ENCODE assay signal across 9 mouse cellular contexts in the genomic region with DNA sequence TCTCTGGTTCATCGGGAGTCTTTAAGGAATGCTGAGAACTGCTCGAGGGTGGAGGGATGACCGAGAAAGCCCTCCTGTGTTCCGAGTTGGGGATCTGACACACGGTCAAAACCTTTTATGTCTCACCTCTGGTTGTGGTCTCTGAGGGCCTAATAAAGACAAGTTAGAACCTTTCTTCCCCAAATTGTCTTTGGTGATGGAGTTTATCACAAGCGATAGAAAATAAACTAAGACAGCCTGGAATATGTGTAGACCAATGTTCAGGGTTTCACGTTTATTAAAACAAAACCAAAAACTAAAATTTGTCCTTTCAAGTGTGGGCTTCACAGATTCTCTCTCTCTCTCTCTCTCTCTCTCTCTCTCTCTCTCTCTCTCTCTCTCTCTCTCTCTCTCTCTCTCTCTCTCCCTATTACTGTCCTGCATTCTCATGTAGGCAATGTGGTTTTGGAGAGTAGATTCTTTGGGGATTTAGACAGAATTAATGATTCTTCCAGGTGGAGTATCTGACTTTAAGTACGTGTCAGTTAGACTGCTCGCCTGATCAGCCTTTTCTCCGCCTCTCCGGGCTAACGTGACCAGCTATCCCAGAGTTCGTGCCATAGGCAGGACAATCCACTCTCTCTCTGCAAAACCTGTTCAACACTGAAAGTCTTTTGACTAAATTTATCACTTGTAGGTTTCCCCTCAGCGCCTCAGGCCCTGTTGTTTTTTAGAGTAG. TPM values are rescaled to one million over a fixed set of nuclear protein-coding genes. Genes with fewer than 3 reads are reported as not detected.
DNase-seq lines count a peak whose midpoint lies in the region; ATAC-seq and TF ChIP-seq lines count a peak whose summit lies in the region.
"Had no signal": no experiment of that assay in that cellular context is flagged by ENCODE, and none has a peak within 500 bp of the region (broad histone marks: within the 10 kb centered on the region; RNA-seq: fewer than 3 reads in every experiment).

No protein-coding gene starts in this region.

- 0 out of 2 replicates have a peak overlapping the region, but pooled peaks have one; percentile 25 for H3K9ac ChIP-seq in heart, embryonic 16.5 days (ENCODE audit: low read length)
- H3K9ac ChIP-seq in hindbrain, embryonic 12.5 days = no peak overlapping the region
- no peak overlapping the region for H3K9ac ChIP-seq in liver, embryonic 14.5 days (replicated peaks)

- peak overlapping the region; percentile 63 for H3K4me2 ChIP-seq in heart, embryonic 16.5 days (ENCODE audit: low read depth, low read length)
- peak overlapping the region; percentile 27; the same call in 1 of the 2 replicates for H3K4me2 ChIP-seq in hindbrain, embryonic 12.5 days (replicated peaks)
- peak overlapping the region; percentile 36 for H3K4me2 ChIP-seq in liver, embryonic 14.5 days (ENCODE audit: low read depth)

- TF ChIP-seq EP300 in liver, embryonic 14.5 days (IDR thresholded peaks at IDR 0.05; ENCODE audit: low read depth) = no peak

- H3K36me3 ChIP-seq in heart, embryonic 16.5 days (ENCODE audit: control insufficient read depth, insufficient read depth) = no peaks in the 10 kb centered on the region
- no peaks in the 10 kb centered on the region for H3K36me3 ChIP-seq in hindbrain, embryonic 12.5 days
- H3K36me3 ChIP-seq in liver, embryonic 14.5 days (replicated peaks; ENCODE audit: control insufficient read depth, insufficient read depth, low read depth) = no peaks in the 10 kb centered on the region

- H3K27me3 ChIP-seq in heart, embryonic 16.5 days (ENCODE audit: control insufficient read depth, insufficient read depth, low read length) = no peaks in the 10 kb centered on the region
- H3K27me3 ChIP-seq in hindbrain, embryonic 12.5 days = no peaks in the 10 kb centered on the region
- no peaks in the 10 kb centered on the region for H3K27me3 ChIP-seq in liver, embryonic 14.5 days (ENCODE audit: control insufficient read depth, insufficient read depth, low read length)

- peak overlapping the region; percentile 38 for H3K4me3 ChIP-seq in heart, embryonic 16.5 days (ENCODE audit: low read length)
- H3K4me3 ChIP-seq in hindbrain, embryonic 12.5 days = no peak overlapping the region
- H3K4me3 ChIP-seq in liver, embryonic 14.5 days (ENCODE audit: insufficient read depth in 1 of 2, low read depth in 2 of 2, low read length in 2 of 2) = peak overlapping the region in 1 of 2 experiments; percentile 5; a peak in 1 of 4 replicates

- H3K4me1 ChIP-seq in heart, embryonic 16.5 days (ENCODE audit: control insufficient read depth, insufficient read depth, low read length) = peaks cover 2% of the 10 kb centered on the region; the same call in 1 of the 2 replicates
- peaks cover 7% of the 10 kb centered on the region; the same call in 1 of the 2 replicates for H3K4me1 ChIP-seq in hindbrain, embryonic 12.5 days
- H3K4me1 ChIP-seq in liver, embryonic 14.5 days (replicated peaks; ENCODE audit: control insufficient read depth in 2 of 2, insufficient read depth in 2 of 2, low read length in 1 of 2) = peaks cover 0 to 5% of the 10 kb centered on the region in 2 experiments; a peak in 1 of 4 replicates

- H3K9me3 ChIP-seq in heart, embryonic 16.5 days (replicated peaks; ENCODE audit: control insufficient read depth, low read length) = no peaks in the 10 kb centered on the region
- H3K9me3 ChIP-seq in hindbrain, embryonic 12.5 days (replicated peaks) = no peaks in the 10 kb centered on the region
- no peaks in the 10 kb centered on the region for H3K9me3 ChIP-seq in liver, embryonic 14.5 days (ENCODE audit: control insufficient read depth, low read length)

- no peak for TF ChIP-seq CTCF in liver, embryonic 14.5 days (IDR thresholded peaks at IDR 0.05; ENCODE audit: low read depth)

- no peak overlapping the region for H3K27ac ChIP-seq in heart, embryonic 16.5 days (ENCODE audit: low read length)
- no peak overlapping the region for H3K27ac ChIP-seq in hindbrain, embryonic 12.5 days
- no peak overlapping the region for H3K27ac ChIP-seq in liver, embryonic 14.5 days

- no peak for ATAC-seq in heart, embryonic 16.5 days (replicated peaks; ENCODE audit: extremely low read depth, insufficient read depth, low FRiP score)
- ATAC-seq in hindbrain, embryonic 12.5 days (ENCODE audit: low FRiP score) = no peak
- ATAC-seq in liver, embryonic 14.5 days (ENCODE audit: insufficient read depth) = peak; percentile 18; the same call in 1 of the 2 replicates

- 58% methylated on average over 14 of the region's 14 CpGs for WGBS in heart, embryonic 16.5 days
- WGBS in hindbrain, embryonic 12.5 days = 63% methylated on average over 14 of the region's 14 CpGs
- WGBS in liver, embryonic 14.5 days (ENCODE audit: insufficient replicate concordance) = 50% methylated on average over 14 of the region's 14 CpGs

- no peak for DNase-seq in heart, adult 9 months (ENCODE audit: low spot score in 2 of 2)
- peak; percentile 93 for DNase-seq in 3T3-L1 (ENCODE audit: low read depth, low spot score)
- no peak for DNase-seq in liver, embryonic 14.5 days (ENCODE audit: low read depth in 3 of 3, low spot score in 3 of 3)
- no peak for DNase-seq in layer of hippocampus, postnatal 36 days
- no peak for DNase-seq in spleen, postnatal 14 days (ENCODE audit: low spot score in 2 of 2)
- DNase-seq in thymus, postnatal 0 days (ENCODE audit: low spot score) = no peak
- DNase-seq: layer of hippocampus, adult 9-11 months had no signal

RNA-seq across cellular contexts. Expression of a gene that starts 35.1 kb away (rescaled TPM):
- 3.7 and 8.3 TPM in 2 replicates for polyA plus RNA-seq in heart, embryonic 16.5 days (2015; fragmentation: Nextera tagmentation; extraction: Ambion mirVana)
- polyA plus RNA-seq in hindbrain, embryonic 12.5 days (2016; fragmentation: Nextera tagmentation; extraction: Ambion mirVana) = 6.0 and 7.8 TPM in 2 replicates
- polyA plus RNA-seq in liver, embryonic 14.5 days (2012; rRNA removed) = 3.9 and 4.0 TPM in 2 replicates
- 9.1 and 12.1 TPM in 2 replicates for polyA plus RNA-seq in liver, embryonic 14.5 days (2014; fragmentation: Nextera tagmentation; extraction: Ambion mirVana)
- 1 to 10 TPM; 9.1 to 9.4 TPM for total RNA-seq in layer of hippocampus, postnatal 36 days (2021)
- polyA plus RNA-seq in thymus, postnatal 0 days (2015; fragmentation: Nextera tagmentation; extraction: Ambion mirVana) = 3.0 and 3.5 TPM in 2 replicates

RNA-seq across cellular contexts. Expression of a gene that starts 46.2 kb away (rescaled TPM):
- polyA plus RNA-seq in heart, embryonic 16.5 days (2015; fragmentation: Nextera tagmentation; extraction: Ambion mirVana) = 42.7 and 55.3 TPM in 2 replicates
- 69.2 and 77.3 TPM in 2 replicates for polyA plus RNA-seq in hindbrain, embryonic 12.5 days (2016; fragmentation: Nextera tagmentation; extraction: Ambion mirVana)
- 14.4 and 20.0 TPM in 2 replicates for polyA plus RNA-seq in liver, embryonic 14.5 days (2012; rRNA removed)
- polyA plus RNA-seq in liver, embryonic 14.5 days (2014; fragmentation: Nextera tagmentation; extraction: Ambion mirVana) = 12.8 and 13.9 TPM in 2 replicates
- total RNA-seq in layer of hippocampus, postnatal 36 days (2021) = 10 to 100 TPM; 59.2 to 71.3 TPM
- polyA plus RNA-seq in thymus, postnatal 0 days (2015; fragmentation: Nextera tagmentation; extraction: Ambion mirVana) = 35.5 and 44.6 TPM in 2 replicates
